Mouse (Mus musculus) midbrain, postnatal 0 days (tissue): ENCODE data around the gene Pde6c. TPM values are rescaled to one million over a fixed set of nuclear protein-coding genes. Genes with fewer than 3 reads are reported as not detected.

Experiments used
- ATAC-seq: fragments of 200-750 bp; cut with Nextera tagmentation; 2 replicates; pipeline ENCODE4 v1.8.0; 2017; ENCODE audit warnings: moderate number of reproducible peaks, mild to moderate bottlenecking, moderate TSS enrichment, moderate library complexity; ENCODE audit not compliant: low FRiP score
- DNase-seq: peaks from one replicate; pipeline ENCODE4 v3.0.0-alpha.2; 2015; ENCODE audit warnings: low spot score
- H3K27ac ChIP-seq: fragments of 300-500 bp; sonication (generic); 2 replicates; pipeline ENCODE4 v1.5.1; 2014; ENCODE audit warnings: low read depth, mild to moderate bottlenecking, low read length, mixed read lengths
- H3K27me3 ChIP-seq: fragments of 300-500 bp; sonication (generic); 2 replicates; pipeline ENCODE4 v1.6.1; 2014; ENCODE audit warnings: low read length, control low read depth, mixed read lengths; ENCODE audit not compliant: insufficient read depth
- H3K36me3 ChIP-seq: fragments of 300-500 bp; sonication (generic); 2 replicates; pipeline ENCODE4 v1.6.1; 2014; ENCODE audit warnings: low read length, control low read depth, mixed read lengths; ENCODE audit not compliant: insufficient read depth
- H3K4me1 ChIP-seq: fragments of 300-500 bp; sonication (generic); 2 replicates; pipeline ENCODE4 v1.6.1; 2014; ENCODE audit warnings: mild to moderate bottlenecking, control low read depth, antibody characterized with exemption, low read length, mixed read lengths; ENCODE audit not compliant: insufficient read depth
- H3K4me2 ChIP-seq: fragments of 300-500 bp; sonication (generic); 2 replicates; pipeline ENCODE4 v1.6.1; 2014; ENCODE audit warnings: low read depth, mild to moderate bottlenecking, low read length, mixed read lengths; ENCODE audit not compliant: poor library complexity, severe bottlenecking
- H3K4me3 ChIP-seq: fragments of 300-500 bp; sonication (generic); 2 replicates; pipeline ENCODE4 v1.5.1; 2014; ENCODE audit warnings: low read depth, mild to moderate bottlenecking, low read length, moderate library complexity
- H3K9ac ChIP-seq: fragments of 300-500 bp; sonication (generic); replicated peaks from 2 replicates; pipeline ENCODE4 v1.6.1; 2014; ENCODE audit warnings: mild to moderate bottlenecking, low read length, moderate library complexity, mixed read lengths; ENCODE audit not compliant: poor library complexity, severe bottlenecking
- H3K9me3 ChIP-seq: fragments of 300-500 bp; sonication (generic); 2 replicates; pipeline ENCODE4 v1.6.1; 2016; ENCODE audit warnings: low read length, control low read depth
- CTCF ChIP-seq: IDR thresholded peaks from 2 replicates; pipeline ENCODE4 v1.5.1; 2016; ENCODE audit warnings: antibody characterized with exemption, mild to moderate bottlenecking
- WGBS: fragments of 180-500 bp; shearing (Covaris S2); extraction: QIAGEN DNeasy Blood & Tissue Kit; methylation state at CpG from one replicate; pipeline ENCODE4 v1.1.7; 2014; 5-methylcytosine and 5-hydroxymethylcytosine counted together
- polyA plus RNA-seq: library from polyadenylated mRNA; unstranded; fragments of >200 nt; fragmentation: Nextera tagmentation; extraction: Ambion mirVana; gene quantifications from 2 replicates; pipeline ENCODE4 v1.2.1, GENCODE M21; 2015
- total RNA-seq: library from RNA; depleted of rRNA; stranded (reverse); fragments of >200 nt; gene quantifications from 2 replicates; pipeline ENCODE4 v1.2.3, GENCODE M21; 2014

The Pde6c gene
- total and polyA plus RNA-seq, 2 experiments from 2014 or later: 0.19 TPM; not detected in 1

GRCm38 (mm10) chr19:38195245-38195644, 62.7 kb downstream of the Pde6c start:
- Histone ChIP-seq H3K9me3 (no peaks in the 10 kb centered on the region), H3K4me2 (no peak overlapping the region), H3K4me3 (no peak overlapping the region), H3K27me3 (no peaks in the 10 kb centered on the region), H3K4me1 (no peaks in the 10 kb centered on the region), H3K36me3 (peaks cover 3% of the 10 kb centered on the region; the same call in 1 of the 2 replicates), H3K9ac (no peak overlapping the region), H3K27ac (no peak overlapping the region)
- WGBS: 97% methylated on average over 4 of the region's 4 CpGs
- no peak for ATAC-seq
- no peak for DNase-seq
- TF ChIP-seq CTCF: no peak

DNA sequence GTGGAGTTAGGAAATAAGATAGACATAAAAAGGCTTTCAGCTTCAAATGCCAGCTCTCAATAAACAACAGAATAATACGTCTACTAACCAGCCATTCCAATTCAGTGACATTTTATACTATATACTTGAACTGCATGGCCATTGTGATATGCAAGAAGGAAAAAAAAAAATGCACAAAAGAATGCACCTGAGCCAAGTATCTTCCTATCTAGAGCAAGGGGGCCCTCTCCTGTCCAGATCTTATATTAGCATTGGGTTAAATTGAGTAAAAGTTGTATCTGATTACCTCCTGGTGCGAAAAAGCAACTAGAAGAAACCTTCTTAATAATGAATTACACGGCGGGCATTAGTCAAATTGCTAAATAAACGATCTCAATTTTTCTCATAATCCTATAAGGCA, 66.2 kb downstream of the Pde6c start:
- peaks cover 2% of the 10 kb centered on the region; the same call in 1 of the 2 replicates for H3K36me3 ChIP-seq
- no peak overlapping the region for H3K27ac ChIP-seq
- DNase-seq: peak; percentile 63
- ATAC-seq: no peak
- TF ChIP-seq CTCF: peak; percentile 75
- H3K4me1 ChIP-seq: no peaks in the 10 kb centered on the region
- no peak overlapping the region for H3K4me3 ChIP-seq
- no peak overlapping the region for H3K4me2 ChIP-seq
- no peak overlapping the region for H3K9ac ChIP-seq
- no peaks in the 10 kb centered on the region for H3K9me3 ChIP-seq
- no peaks in the 10 kb centered on the region for H3K27me3 ChIP-seq
- WGBS: 89% methylated on average over 5 of the region's 5 CpGs

- DNase-seq (peak; percentile 45), ATAC-seq (no peak)
- 47% methylated on average over 9 of the region's 9 CpGs for WGBS
- Histone ChIP-seq H3K36me3 (peaks cover 5% of the 10 kb centered on the region; the same call in 1 of the 2 replicates), H3K9ac (no peak overlapping the region), H3K27me3 (no peaks in the 10 kb centered on the region), H3K27ac (no peak overlapping the region), H3K9me3 (no peaks in the 10 kb centered on the region), H3K4me1 (no peaks in the 10 kb centered on the region), H3K4me3 (no peak overlapping the region), H3K4me2 (no peak overlapping the region)
- peak; percentile 82 for TF ChIP-seq CTCF
Measured at GRCm38 (mm10) chr19:38206669-38207068, 74.1 kb downstream of the Pde6c start.

GRCm38 (mm10) chr19:38217696-38218095, 85.1 kb downstream of the Pde6c start:
- Histone ChIP-seq H3K36me3 (0 out of 2 replicates have a peak, but pooled peaks cover 2% of the 10 kb centered on the region), H3K4me3 (no peak overlapping the region), H3K27me3 (no peaks in the 10 kb centered on the region), H3K9ac (no peak overlapping the region), H3K4me2 (no peak overlapping the region), H3K27ac (no peak overlapping the region), H3K9me3 (no peaks in the 10 kb centered on the region), H3K4me1 (no peaks in the 10 kb centered on the region)
- 99% methylated on average over 3 of the region's 3 CpGs for WGBS
- DNase-seq: no peak
- ATAC-seq: no peak
- no peak for TF ChIP-seq CTCF

DNA sequence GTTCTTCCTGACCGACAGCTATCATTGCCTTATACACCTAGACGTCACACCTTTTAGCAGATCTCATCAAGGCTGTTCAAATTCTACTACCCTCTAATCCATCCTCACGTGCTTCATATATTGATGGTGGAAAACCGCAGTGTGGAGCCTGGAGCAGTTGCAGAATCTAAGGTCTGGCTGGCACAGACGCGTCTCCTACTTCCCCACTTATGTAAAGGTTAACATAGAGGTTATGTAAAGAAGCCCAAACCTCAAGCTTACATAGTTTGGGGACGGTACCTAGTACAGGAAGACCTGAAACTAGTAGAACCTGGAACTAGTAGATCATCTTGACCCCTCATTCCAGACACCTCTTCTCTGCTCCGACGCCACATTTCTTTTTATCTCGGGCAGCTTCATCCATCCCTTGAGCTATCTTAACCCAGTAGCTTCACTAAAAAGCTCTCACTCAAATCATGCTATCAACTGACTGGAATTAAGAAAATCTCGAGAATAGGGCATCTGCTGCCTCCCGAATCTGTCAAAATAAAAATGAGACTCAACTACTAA, 90.8 kb downstream of the Pde6c start:
- no peak for TF ChIP-seq CTCF
- no peak for DNase-seq
- ATAC-seq: peak; percentile 13; the same call in 1 of the 2 replicates
- Histone ChIP-seq H3K9ac (peak overlapping the region; percentile 66), H3K4me2 (peak overlapping the region; percentile 53), H3K9me3 (no peaks in the 10 kb centered on the region), H3K4me1 (peaks cover 4% of the 10 kb centered on the region; the same call in 1 of the 2 replicates), H3K27me3 (no peaks in the 10 kb centered on the region), H3K27ac (peak overlapping the region; percentile 93), H3K4me3 (peak overlapping the region; percentile 49), H3K36me3 (0 out of 2 replicates have a peak, but pooled peaks cover 2% of the 10 kb centered on the region)
- WGBS: 9% methylated on average over 12 of the region's 12 CpGs

DNA sequence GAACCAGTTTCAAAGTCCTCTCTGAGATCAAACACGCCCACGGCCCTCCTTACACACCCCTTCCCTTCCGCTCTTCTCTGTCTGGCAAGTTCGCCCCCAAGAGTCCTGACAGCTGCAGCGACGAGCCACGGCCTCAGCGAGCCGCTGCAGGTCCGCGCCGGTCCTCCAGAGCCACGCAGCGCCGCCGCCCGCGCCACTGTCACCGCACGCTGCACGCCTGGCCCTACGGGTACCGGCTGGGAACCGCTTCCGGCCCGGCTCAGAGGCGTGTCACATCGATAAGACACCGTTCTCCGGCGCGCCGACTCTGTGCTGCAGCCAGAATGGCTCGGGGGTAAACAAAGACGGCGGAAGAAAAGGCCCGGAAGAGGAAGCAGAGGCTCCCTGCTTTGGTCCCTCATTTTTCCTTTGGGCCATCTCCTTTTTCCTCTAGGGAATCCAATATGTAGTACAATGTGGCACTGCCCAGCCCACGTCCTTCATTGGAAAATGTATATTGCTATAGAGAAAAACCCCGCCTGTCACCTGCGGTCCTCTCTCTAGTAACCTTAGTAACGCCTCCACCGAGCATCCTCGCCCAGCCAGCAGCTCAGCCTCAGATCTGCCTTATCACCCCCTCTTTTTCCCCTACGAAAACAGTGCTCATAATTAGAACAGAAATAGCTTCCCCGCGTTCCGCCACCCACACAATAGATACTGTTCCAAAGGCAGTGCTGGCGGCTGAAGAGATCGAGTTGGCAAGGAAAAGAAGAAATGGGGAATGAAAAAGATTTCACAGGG, 91.5 kb downstream of the Pde6c start, which contains the start of gene Fra10ac1:
TSS of gene Fra10ac1 (minus strand) at position 252 of the 780 bp plus-strand sequence.
- ATAC-seq (peak; percentile 98), DNase-seq (peak; percentile 96)
- peak within 1 kb of the TSS; percentile 49 for H3K4me3 ChIP-seq
- H3K4me2 ChIP-seq: peak within 1 kb of the TSS; percentile 53
- H3K36me3 ChIP-seq: no peaks in the 10 kb centered on the region
- H3K27ac ChIP-seq: peak within 1 kb of the TSS; percentile 93
- H3K9ac ChIP-seq: peak within 1 kb of the TSS; percentile 66
- H3K27me3 ChIP-seq: no peaks in the 10 kb centered on the region
- peaks cover 4% of the 10 kb centered on the region; the same call in 1 of the 2 replicates for H3K4me1 ChIP-seq
- under 1% methylated on average over 49 of the region's 49 CpGs for WGBS
- H3K9me3 ChIP-seq: no peaks in the 10 kb centered on the region
- TF ChIP-seq CTCF: peak; percentile 80
